Mouse (Mus musculus) heart, postnatal 0 days (tissue): ENCODE measurements around the gene Wdfy1.

Experiments
- CTCF ChIP-seq: IDR thresholded peaks from 2 replicates; pipeline ENCODE4 v1.5.1; 2016; ENCODE audit warnings: antibody characterized with exemption, control low read depth, low read depth
- EP300 ChIP-seq: IDR thresholded peaks from 2 replicates; pipeline ENCODE4 v1.6.1; 2016; ENCODE audit warnings: antibody characterized with exemption, low read depth

- TF ChIP-seq EP300 (no peak), CTCF (no peak)
Observed at GRCm38 (mm10) chr1:79756417-79756816, 19.5 kb downstream of the Wdfy1 start.
